Mouse (Mus musculus): ENCODE measurements at regions not wholly inside any gene's neighbourhood (a gene's known extent, or its start where the extent isn't known, plus 50 kb on each side); places are given as distances from the start of the nearest gene placed in this dataset.

DNA sequence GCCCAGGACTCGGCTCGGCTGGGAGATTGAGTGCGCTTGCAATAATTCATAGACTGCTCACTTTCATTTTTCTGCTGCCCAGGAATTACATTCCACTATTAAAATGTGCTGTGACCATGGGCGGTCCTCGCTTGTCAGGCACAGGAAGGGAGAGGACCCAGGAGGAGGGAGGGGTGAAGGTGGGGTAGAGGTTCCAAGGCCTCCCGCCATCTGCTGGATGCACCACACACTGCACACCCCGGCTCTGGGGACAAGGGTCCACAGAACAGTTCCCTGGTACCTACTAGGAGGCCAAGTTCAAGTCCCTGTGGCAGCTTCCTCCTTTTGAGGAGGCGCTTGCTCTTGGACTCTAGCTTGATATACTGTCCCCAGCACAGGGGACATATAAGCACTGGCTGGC lies 83.8 kb upstream of the Nkx1-1 start:
- TF ChIP-seq FLI1 (IDR thresholded peaks at IDR 0.05; ENCODE audit: low read length) (no peak), GATA1 (IDR thresholded peaks at IDR 0.05; ENCODE audit: borderline replicate concordance, low read length) (no peak)
- Histone ChIP-seq H3K9me3 (no peaks in the 10 kb centered on the region), H3K4me3 (replicated peaks) (no peak overlapping the region), H3K4me1 (peaks cover 9% of the 10 kb centered on the region), H3K27me3 (replicated peaks) (peaks cover 78% of the 10 kb centered on the region), H3K36me3 (replicated peaks; ENCODE audit: low read length) (no peaks in the 10 kb centered on the region)

DNA sequence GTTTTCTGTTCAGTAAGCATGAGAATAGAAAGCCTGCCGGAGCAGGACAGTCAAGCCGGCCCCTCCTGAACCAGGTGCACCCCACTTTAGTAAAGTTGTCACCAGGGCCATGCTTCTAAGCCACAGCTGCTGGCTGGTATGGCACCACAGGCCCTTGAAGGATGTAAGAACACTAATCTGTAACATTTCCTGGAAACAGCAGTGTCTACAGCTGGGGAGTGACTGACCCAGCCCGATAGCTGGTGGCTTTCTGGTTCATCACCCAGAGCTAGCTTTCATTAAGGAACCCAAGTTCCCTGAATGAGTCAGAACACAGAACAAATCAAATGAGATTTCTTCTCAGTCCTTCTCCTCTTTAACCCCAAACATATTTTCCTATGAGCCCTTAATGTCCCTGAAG lies 82.4 kb upstream of the Nkx1-1 start:
- H3K4me3 ChIP-seq (replicated peaks), result no peak overlapping the region
- H3K27me3 ChIP-seq (replicated peaks), result peaks cover 79% of the 10 kb centered on the region
- TF ChIP-seq FLI1 (IDR thresholded peaks at IDR 0.05; ENCODE audit: low read length) (no peak), GATA1 (IDR thresholded peaks at IDR 0.05; ENCODE audit: borderline replicate concordance, low read length) (no peak)

DNA sequence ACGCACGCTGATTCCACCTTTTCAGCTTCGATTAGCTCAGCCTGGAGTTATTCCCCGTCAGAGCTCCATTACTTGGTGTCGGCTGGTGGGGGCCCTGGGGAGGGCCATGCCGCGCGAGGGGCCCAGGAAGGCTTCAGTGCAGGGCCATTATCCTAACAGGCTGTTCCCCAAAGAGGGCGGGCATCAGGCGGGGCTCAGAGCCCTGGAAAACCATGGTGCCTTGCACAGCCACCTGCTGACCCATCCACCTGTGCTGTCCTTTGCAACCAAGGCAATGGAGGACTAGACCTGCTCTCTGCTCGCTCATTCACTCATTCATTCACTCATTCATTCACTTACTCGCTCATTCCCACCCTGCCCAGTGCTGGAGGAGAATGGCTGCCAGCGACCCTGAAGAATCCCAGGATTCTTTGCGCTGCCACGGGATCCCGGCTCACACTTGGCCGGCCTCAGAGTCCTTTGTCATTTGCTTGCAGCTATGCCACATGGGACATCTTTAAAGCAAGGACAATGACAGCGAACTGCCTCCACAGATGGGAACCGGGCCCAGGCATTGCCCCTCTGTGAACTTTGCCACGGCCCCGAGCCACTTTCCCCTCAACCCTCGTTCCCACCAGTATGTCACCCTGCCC lies 78.6 kb upstream of the Nkx1-1 start:
- no peaks in the 10 kb centered on the region for H3K4me1 ChIP-seq
- peaks cover 66% of the 10 kb centered on the region for H3K27me3 ChIP-seq (replicated peaks)
- TF ChIP-seq FLI1 (IDR thresholded peaks at IDR 0.05; ENCODE audit: low read length), result no peak
- TF ChIP-seq GATA1 (IDR thresholded peaks at IDR 0.05; ENCODE audit: borderline replicate concordance, low read length), result no peak
- H3K36me3 ChIP-seq (replicated peaks; ENCODE audit: low read length), result no peaks in the 10 kb centered on the region
- H3K9me3 ChIP-seq, result no peaks in the 10 kb centered on the region
- H3K4me3 ChIP-seq (replicated peaks), result no peak overlapping the region

More for the DNA sequence above, 82.4 kb upstream of the Nkx1-1 start:
- H3K36me3 ChIP-seq (replicated peaks; ENCODE audit: low read length), result no peaks in the 10 kb centered on the region
- peaks cover 5% of the 10 kb centered on the region for H3K4me1 ChIP-seq
- no peaks in the 10 kb centered on the region for H3K9me3 ChIP-seq

DNA sequence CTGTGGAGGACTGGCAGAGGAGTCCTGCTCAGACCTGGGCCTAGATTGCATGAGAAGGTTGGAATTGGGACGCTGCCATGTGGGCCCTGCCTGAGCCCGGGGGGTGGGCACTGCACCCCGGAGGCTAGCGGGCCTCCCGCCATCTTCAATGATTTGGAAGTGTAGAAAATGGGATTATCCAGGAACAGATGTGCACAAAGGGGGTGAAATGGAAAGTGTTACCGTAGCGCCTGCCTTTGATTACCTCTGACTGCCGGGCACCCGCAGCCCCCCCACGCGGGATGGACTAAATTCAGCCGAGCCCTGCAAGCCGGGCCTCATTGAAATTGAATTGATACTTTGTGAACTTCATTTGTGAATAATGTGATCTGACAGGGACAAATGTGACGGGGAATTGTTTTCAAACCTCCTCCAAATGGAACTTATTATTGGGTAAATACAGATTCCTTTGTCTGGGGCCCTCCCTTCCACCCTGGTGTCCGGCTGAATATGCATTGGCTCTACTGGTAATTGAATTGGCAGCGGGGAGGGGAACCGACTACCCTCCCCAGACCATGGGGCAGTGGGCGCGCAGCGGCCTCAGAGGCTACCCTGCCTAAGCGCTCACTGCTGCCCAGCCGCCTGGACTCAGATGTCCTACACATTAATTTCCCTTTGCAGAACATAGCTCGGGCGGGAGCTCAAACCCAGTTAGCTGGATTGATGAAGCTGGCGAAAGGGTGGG lies 77.9 kb upstream of the Nkx1-1 start:
- Histone ChIP-seq H3K4me1 (no peaks in the 10 kb centered on the region), H3K27me3 (replicated peaks) (peaks cover 68% of the 10 kb centered on the region), H3K4me3 (replicated peaks) (no peak overlapping the region), H3K9me3 (no peaks in the 10 kb centered on the region), H3K36me3 (replicated peaks; ENCODE audit: low read length) (no peaks in the 10 kb centered on the region)
- TF ChIP-seq GATA1 (IDR thresholded peaks at IDR 0.05; ENCODE audit: borderline replicate concordance, low read length) (no peak), FLI1 (IDR thresholded peaks at IDR 0.05; ENCODE audit: low read length) (no peak)

DNA sequence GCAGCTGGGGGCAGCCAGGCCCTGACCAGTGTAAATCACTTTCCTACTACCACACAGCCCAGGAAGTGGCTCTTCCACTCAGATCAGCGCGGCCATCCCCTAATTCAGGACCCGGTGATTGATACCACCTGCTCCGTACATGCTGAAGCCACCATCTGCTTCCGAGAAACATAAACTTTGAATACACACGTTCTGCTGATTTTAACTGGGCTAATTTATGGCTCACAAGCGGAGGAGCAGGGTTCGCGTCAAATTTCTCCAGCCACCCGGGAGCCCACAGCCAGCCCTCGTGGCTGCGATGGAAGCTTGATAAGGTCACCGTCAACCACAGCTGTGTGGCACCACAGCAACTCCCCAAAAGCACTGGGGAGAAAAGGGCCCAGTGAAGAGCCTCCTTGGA lies 72.0 kb upstream of the Nkx1-1 start:
- H3K4me3 ChIP-seq (replicated peaks), result no peak overlapping the region
- no peaks in the 10 kb centered on the region for H3K9me3 ChIP-seq
- H3K4me1 ChIP-seq, result no peaks in the 10 kb centered on the region
- peaks cover 72% of the 10 kb centered on the region for H3K27me3 ChIP-seq (replicated peaks)
- H3K36me3 ChIP-seq (replicated peaks; ENCODE audit: low read length), result no peaks in the 10 kb centered on the region
- TF ChIP-seq GATA1 (IDR thresholded peaks at IDR 0.05; ENCODE audit: borderline replicate concordance, low read length) (no peak), FLI1 (IDR thresholded peaks at IDR 0.05; ENCODE audit: low read length) (no peak)

DNA sequence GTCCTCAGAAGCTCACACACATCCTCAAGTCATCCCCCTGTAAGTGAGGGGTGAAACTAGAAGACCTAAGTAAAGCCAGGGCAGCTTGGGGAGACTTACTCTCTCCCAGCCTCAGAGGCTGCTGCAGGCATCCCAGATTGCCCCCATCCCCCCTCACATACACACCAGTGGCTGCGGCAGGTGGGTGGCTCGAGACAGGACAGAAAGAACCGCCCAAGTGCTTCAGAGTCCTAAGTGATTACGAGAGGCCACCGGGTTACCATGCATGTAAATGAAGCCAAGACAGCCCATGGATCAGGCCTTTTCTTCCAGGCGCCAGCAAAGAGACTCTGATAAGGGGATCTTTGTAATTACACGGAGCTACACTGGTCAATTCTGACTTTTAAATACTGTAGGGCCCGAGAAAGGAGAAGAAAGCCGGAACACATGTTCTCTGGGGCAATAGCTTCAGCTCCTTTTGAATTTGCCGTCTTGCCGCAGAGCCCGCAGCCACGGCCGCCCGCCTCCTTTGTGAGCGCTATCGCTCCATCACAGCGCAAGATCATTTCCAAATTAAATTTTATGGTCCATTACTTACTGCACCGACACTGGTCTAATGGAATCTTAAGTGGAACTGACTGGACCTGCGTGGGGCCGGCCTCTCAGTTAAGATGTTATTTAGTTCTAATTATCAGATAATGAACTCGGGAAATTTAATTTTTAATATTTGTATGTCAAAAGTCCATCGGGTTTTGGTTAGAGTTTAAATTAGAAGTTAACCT lies 68.1 kb upstream of the Nkx1-1 start:
- peaks cover 82% of the 10 kb centered on the region for H3K27me3 ChIP-seq (replicated peaks)
- no peak overlapping the region for H3K4me3 ChIP-seq (replicated peaks)
- H3K9me3 ChIP-seq, result no peaks in the 10 kb centered on the region
- H3K36me3 ChIP-seq (replicated peaks; ENCODE audit: low read length), result no peaks in the 10 kb centered on the region
- TF ChIP-seq FLI1 (IDR thresholded peaks at IDR 0.05; ENCODE audit: low read length) (no peak), GATA1 (IDR thresholded peaks at IDR 0.05; ENCODE audit: borderline replicate concordance, low read length) (no peak)
- no peaks in the 10 kb centered on the region; the same call in 1 of the 2 replicates for H3K4me1 ChIP-seq

DNA sequence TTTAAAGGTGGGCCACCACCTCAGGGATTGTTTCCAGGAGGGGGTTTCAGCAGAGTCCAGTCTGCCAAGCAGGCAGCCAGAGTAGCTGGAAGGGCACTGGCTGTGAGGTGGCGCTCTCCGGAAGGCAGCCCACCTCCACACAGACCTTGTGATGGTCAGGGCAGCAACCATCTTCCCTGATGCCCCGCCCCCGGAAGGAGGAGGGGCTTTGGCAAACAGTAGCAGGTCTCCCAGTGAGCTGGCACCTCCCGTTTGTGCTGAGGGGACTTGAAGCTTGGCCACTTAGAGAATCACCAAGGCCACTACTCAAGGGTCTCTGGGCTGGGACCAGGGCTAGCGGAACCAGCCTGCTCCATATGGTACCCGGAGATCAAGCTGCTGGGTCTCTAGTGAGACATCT lies 67.4 kb upstream of the Nkx1-1 start:
- no peaks in the 10 kb centered on the region for H3K9me3 ChIP-seq
- no peak for TF ChIP-seq FLI1 (IDR thresholded peaks at IDR 0.05; ENCODE audit: low read length)
- no peak for TF ChIP-seq GATA1 (IDR thresholded peaks at IDR 0.05; ENCODE audit: borderline replicate concordance, low read length)

DNA sequence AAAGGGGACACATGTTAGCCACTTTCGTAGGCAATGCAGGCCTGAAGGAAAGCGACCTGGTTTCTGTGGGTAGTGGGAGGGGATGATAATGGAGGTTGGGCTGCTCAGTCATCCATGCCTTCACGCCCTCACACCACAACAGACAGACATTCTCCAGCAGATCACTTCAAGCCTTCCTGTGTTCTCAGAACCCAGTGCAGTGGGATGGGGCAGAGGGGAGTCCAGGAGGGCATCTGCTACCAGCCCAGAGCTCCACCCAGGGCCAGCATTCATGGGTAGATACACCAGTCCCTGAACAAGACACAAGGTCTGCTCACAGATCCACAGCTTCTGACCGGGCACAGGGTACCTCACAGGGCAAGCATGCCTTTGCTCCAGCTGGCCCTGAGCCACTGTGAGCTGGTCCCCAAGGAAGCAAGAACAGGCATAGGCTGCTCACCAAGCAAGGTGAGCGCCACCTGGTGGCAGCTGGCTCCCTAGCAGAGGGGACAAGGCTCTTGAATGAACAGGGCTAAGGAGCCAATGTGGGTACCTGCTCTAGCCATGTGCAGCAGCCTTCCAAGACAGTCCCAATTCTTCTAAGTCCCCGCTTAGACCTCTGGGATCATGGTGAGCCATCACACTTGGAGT lies 62.2 kb upstream of the Nkx1-1 start:
- no peak for TF ChIP-seq FLI1 (IDR thresholded peaks at IDR 0.05; ENCODE audit: low read length)
- no peak for TF ChIP-seq GATA1 (IDR thresholded peaks at IDR 0.05; ENCODE audit: borderline replicate concordance, low read length)
- peaks cover 72% of the 10 kb centered on the region for H3K27me3 ChIP-seq (replicated peaks)
- peaks cover 3% of the 10 kb centered on the region; the same call in 1 of the 2 replicates for H3K9me3 ChIP-seq
- H3K36me3 ChIP-seq (replicated peaks; ENCODE audit: low read length), result no peaks in the 10 kb centered on the region
- H3K4me3 ChIP-seq (replicated peaks), result no peak overlapping the region
- peaks cover 5% of the 10 kb centered on the region; the same call in 1 of the 2 replicates for H3K4me1 ChIP-seq

More for the DNA sequence above, 67.4 kb upstream of the Nkx1-1 start:
- peaks cover 80% of the 10 kb centered on the region for H3K27me3 ChIP-seq (replicated peaks)
- no peaks in the 10 kb centered on the region for H3K36me3 ChIP-seq (replicated peaks; ENCODE audit: low read length)
- no peaks in the 10 kb centered on the region; the same call in 1 of the 2 replicates for H3K4me1 ChIP-seq
- H3K4me3 ChIP-seq (replicated peaks), result no peak overlapping the region

DNA sequence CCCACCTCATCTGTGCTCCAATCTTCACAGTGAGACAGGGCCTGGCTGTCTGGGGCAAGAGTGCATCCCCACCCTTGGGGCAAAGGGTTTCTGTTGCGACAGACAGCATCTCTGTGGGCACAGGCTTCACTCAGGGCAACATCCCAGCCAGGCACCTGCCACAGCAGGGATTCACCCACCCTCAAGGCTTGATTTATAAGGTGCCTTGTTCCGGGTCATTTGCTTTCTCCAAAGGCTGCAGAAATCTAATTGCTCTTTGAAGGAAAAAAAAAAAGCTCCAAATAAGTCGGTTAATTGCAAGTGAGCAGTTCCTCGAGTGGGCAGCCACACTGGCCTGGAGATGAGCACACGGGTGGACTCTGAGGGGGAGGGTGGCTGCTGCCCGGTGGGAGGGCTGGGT lies 61.5 kb upstream of the Nkx1-1 start:
- Histone ChIP-seq H3K4me3 (replicated peaks) (no peak overlapping the region), H3K9me3 (peaks cover 3% of the 10 kb centered on the region; the same call in 1 of the 2 replicates), H3K36me3 (replicated peaks; ENCODE audit: low read length) (no peaks in the 10 kb centered on the region), H3K4me1 (peaks cover 5% of the 10 kb centered on the region; the same call in 1 of the 2 replicates), H3K27me3 (replicated peaks) (peaks cover 73% of the 10 kb centered on the region)
- no peak for TF ChIP-seq FLI1 (IDR thresholded peaks at IDR 0.05; ENCODE audit: low read length)
- TF ChIP-seq GATA1 (IDR thresholded peaks at IDR 0.05; ENCODE audit: borderline replicate concordance, low read length), result no peak
